Mouse (Mus musculus) layer of hippocampus, postnatal 36 days (tissue): ENCODE results near the gene Ptpn13. TPM values are rescaled to one million over a fixed set of nuclear protein-coding genes. Genes with fewer than 3 reads are reported as not detected.

Source experiments
- DNase-seq, 2 experiments: peaks; one replicate each; pipeline ENCODE4 v3.0.0; 2022
- total RNA-seq, 2 experiments: library from RNA; stranded (reverse); gene quantifications; 2 replicates each; pipeline ENCODE4 v1.2.3; 2021

Gene Ptpn13
- total RNA-seq: 10 to 100 TPM; 10.5 to 10.6 TPM

- peak; percentile 88 to 89 for DNase-seq
Measured at GRCm38 (mm10) chr5:103424678-103425319, at the start of gene Ptpn13. Gene Ptpn13 (plus strand): TSS chr5:103425192.

DNA sequence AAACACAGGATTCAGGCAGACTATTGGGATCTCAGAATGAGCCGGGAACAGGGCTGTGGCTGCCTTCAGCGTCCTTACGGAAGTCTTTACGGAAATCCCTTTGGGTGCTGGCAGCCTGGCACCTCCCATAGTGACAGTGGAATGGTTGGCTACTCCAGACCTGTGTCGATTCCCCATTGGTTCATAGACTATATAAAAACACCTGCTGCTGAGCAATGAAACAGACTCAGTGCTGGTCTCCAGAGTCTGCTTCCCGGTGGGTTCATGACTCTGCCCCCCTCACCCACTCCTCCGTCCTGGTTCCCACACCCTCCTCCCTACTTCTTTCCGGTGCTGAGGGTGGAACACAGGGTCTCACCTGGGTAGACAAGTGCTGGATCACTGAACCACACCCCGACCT, 49.8 kb upstream of the Ptpn13 start:
- DNase-seq: no peak

- DNase-seq: no peak
Measured at GRCm38 (mm10) chr5:103376354-103377295, 48.4 kb upstream of the Ptpn13 start.

- DNase-seq: no peak
Measured at GRCm38 (mm10) chr5:103377493-103378130, 47.4 kb upstream of the Ptpn13 start.

- no peak for DNase-seq
Measured at GRCm38 (mm10) chr5:103380785-103381527, 44.0 kb upstream of the Ptpn13 start.

GRCm38 (mm10) chr5:103382951-103383350, 42.0 kb upstream of the Ptpn13 start:
- no peak for DNase-seq

DNA sequence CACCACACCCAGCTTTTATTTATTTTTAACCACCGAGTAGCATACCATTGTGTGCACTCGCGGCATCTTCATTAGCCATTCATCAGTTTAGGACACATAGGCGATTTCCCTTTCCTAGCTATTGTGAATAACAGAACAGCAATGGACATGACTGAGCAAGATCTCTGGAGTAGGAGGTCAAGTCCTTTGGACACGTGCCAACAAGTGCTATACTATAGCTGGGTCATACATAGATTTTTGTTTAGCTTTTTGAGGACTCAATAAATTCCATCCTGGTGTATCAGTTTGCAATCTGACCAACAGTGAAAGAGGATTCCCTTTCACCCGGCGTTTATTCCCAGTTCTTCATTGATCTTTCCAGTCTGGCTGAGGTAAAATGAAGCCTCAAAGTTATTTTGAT, 41.0 kb upstream of the Ptpn13 start:
- DNase-seq: no peak

DNA sequence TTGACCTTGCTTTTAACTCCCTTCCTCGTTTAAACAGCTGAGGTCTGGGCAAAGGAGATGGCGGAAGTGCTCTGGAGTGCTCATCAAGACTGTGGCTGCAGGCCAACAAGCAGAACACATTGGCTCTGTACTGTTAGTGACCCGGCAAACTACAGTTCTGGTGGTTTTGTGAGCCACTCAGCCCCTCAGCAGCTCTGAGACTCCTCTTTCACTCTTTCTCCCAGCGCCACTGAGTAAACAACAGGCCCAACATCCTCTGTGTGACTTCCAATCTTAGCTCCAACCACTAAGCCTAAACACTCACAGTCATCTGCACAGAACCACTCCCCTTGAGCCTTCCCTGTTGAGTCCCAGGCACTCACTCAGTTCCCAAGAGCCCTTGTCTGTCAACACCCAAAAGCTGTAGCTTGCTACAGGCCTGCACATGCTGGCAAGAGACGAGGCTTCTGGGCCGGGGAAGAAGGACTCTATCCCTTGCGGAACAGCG, 37.4 kb upstream of the Ptpn13 start:
- DNase-seq: no peak

- no peak for DNase-seq
Measured at GRCm38 (mm10) chr5:103389415-103389814, 35.6 kb upstream of the Ptpn13 start.

- DNase-seq: no peak
Measured at GRCm38 (mm10) chr5:103393220-103393619, 31.8 kb upstream of the Ptpn13 start.

GRCm38 (mm10) chr5:103393752-103394151, 31.2 kb upstream of the Ptpn13 start:
- no peak for DNase-seq

GRCm38 (mm10) chr5:103395683-103396082, 29.3 kb upstream of the Ptpn13 start:
- DNase-seq: no peak

- no peak for DNase-seq
Measured at GRCm38 (mm10) chr5:103397429-103397828, 27.6 kb upstream of the Ptpn13 start.

DNA sequence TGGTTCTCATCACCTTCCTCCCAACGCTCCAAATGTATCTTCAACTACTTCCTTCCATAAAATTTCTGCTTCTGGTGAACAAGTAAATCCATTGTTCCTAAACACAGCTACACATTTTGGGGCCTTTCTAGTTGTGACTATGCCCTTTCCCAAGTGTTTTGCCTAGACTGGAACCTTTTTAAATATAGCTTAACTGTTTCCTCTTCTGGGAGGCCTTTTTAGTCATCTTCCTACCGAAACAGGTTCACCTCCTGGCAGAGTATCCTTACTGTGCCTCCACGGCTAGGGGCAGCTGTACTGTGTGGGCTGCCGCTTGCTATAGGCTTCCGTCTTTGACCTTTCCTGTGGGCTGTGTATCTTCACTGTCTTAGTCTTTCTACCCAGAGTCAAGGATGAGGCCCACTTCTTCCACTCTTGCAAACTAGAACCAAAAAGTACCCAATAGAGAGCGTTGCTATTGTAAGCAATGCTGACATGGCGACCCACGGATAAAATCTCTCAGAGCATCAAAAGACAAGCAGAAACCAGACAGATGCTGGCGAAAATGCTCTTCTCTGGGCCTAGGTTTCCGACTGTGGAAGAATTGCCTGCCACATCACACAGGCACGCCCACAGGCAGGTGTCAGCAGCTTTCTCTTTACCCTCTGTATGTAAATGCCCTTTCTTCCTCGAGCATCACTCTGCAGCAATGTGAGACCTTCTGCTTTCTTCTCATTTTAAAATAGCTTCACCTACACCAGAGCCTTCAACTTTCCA, 20.6 kb upstream of the Ptpn13 start:
- no peak for DNase-seq

- no peak for DNase-seq
Measured at GRCm38 (mm10) chr5:103405921-103406320, 19.1 kb upstream of the Ptpn13 start.

- DNase-seq: no peak
Measured at GRCm38 (mm10) chr5:103412020-103412747, 12.8 kb upstream of the Ptpn13 start.

GRCm38 (mm10) chr5:103414542-103414941, 10.4 kb upstream of the Ptpn13 start:
- DNase-seq: no peak

DNA sequence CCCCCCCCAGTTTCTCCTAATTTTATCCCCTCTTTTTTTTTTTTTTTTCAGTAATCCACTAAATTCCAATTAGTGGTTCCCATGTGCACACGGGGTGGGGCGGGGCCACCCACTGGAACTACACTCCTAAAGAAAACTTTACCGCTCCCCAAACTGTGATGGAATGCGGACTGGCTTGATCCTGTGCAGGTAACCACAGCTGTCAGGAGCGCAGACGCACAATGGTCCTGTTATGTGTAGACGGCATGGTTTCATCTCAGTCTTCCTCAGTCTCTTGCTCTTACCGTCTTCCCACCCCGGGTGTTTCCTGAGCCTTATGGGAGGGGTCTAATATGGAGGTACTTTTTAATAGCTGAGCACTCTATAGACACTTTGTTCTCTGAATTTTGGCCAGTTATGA, 7.0 kb upstream of the Ptpn13 start:
- DNase-seq: no peak

DNA sequence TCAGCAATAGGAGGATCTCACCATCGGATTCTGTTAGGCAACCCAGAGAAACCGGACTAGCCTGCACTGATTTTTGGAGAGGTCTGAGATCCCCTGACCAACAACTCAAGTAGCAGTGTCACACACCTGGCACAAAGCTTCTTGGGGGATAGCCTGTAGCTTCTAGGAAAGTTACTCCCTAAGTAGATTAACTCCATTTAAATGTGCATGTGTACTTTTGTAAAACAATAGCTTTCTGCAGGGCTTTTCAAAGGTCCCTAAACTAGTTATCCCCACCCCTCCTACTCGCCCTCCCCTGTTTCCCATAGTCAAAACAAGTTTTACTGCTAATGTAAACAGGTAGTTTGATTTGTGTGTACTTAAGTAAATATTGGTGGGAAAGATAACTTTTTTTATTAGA, 6.1 kb upstream of the Ptpn13 start:
- DNase-seq: no peak

DNA sequence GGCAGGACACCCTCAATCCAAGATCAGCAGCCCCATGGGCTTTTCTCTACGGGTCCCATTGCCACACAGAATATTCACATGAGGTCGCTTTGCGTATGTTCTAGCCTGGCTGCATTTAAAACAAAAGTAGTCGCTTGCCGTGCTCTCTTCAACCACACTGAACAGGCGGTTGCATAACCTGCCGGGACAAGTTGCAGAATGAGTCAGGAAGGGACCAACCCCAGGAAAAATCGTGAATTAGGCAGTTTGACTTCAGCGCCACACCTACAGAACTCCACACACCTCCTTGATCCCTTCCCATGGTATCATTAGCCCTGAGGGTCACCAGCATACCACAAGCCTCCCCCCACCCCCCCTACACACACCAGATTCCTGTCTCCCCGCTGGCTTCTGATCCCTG, 4.4 kb upstream of the Ptpn13 start:
- DNase-seq: no peak

GRCm38 (mm10) chr5:103422609-103423008, 2.4 kb upstream of the Ptpn13 start:
- DNase-seq: no peak
